Mouse (Mus musculus) G1E (cell line): ENCODE results near the gene Mmp28.

Experiments used
- CTCF ChIP-seq: IDR thresholded peaks from 2 replicates; pipeline ENCODE4 v1.5.1; 2012; ENCODE audit warnings: low read depth, low read length, inconsistent platforms, mixed read lengths
- GATA1 ChIP-seq: IDR thresholded peaks from 2 replicates; pipeline ENCODE4 v1.6.1; 2012; ENCODE audit warnings: borderline replicate concordance, low read length, inconsistent platforms, mixed read lengths
- POLR2AphosphoS5 ChIP-seq: IDR thresholded peaks from 2 replicates; pipeline ENCODE4 v1.6.1; 2012; ENCODE audit warnings: low read depth, low read length, inconsistent platforms; ENCODE audit not compliant: insufficient replicate concordance
- TAL1 ChIP-seq: conservative IDR thresholded peaks from 2 replicates; pipeline ENCODE4 v1.6.1; 2012; ENCODE audit warnings: low read depth, low read length, inconsistent platforms, mixed read lengths

DNA sequence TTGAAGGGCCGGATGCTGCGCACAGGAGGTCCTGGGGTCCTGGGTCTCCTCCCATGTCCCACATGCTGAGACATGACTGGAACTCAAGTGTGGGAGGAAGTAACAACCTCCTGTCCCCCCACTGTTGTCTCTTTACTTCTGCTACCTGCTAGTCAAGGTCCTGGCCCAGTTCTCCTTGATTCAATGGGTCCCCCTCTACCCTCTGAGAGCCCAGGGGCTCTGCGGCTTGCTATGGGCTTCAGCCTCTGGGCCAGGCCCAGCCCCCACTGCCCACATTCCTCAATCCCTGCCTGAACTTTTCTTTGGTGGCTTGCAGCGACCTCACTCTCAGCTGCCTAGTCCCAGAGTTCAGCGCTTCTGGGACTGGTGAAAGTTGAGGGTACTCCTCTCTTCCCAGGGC, 33.5 kb downstream of the Mmp28 start, which contains the start of gene Gas2l2:
- TF ChIP-seq CTCF (no peak), POLR2AphosphoS5 (no peak), GATA1 (no peak), TAL1 (no peak)
